ENCODE assay signal across 21 mouse cellular contexts in the genomic region with DNA sequence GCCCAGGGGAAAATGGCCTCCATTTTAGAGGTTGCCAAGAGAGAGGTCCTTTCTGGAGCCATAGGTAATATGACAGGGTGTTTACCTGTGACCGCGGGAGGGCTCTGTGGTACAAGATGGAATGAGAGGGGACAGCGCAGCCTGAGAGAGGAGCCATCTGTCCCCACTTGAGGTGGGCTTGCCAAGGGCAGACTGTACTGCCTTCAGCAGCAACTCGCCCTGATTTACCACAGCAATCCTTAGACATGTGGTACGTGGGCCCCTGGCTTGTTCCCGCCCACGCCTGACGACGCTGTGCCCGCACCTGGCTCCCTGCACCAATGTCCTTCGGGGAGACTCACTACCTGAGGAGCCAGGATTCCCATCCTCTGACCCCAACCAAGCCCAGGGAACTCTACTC. TPM values are rescaled to one million over a fixed set of nuclear protein-coding genes. Genes with fewer than 3 reads are reported as not detected.
A peak's percentile ranks its signal among the peaks of the same experiment; 100 is the strongest.
DNase-seq lines count a peak whose midpoint lies in the region; ATAC-seq and TF ChIP-seq lines count a peak whose summit lies in the region.
"Had no signal": no experiment of that assay in that cellular context is flagged by ENCODE, and none has a peak within 500 bp of the region (broad histone marks: within the 10 kb centered on the region; RNA-seq: fewer than 3 reads in every experiment).

No protein-coding gene starts in this region.

- peak overlapping the region; percentile 39 for H3K4me3 ChIP-seq in E14TG2a.4 (replicated peaks; ENCODE audit: low read length)
- peak overlapping the region; percentile 99 for H3K4me3 ChIP-seq in cerebellum, adult 2 months (replicated peaks; ENCODE audit: insufficient read depth, low read depth, low read length)
- peak overlapping the region; percentile 88; the same call in 1 of the 2 replicates for H3K4me3 ChIP-seq in cortical plate, adult 2 months (ENCODE audit: insufficient read depth, low read length)
- H3K4me3 ChIP-seq in midbrain, embryonic 13.5 days (replicated peaks): no peak overlapping the region
- no peak overlapping the region for H3K4me3 ChIP-seq in kidney, embryonic 16.5 days (ENCODE audit: low read length)
- H3K4me3 ChIP-seq: heart, adult 2 months; heart, embryonic 15.5 days; limb, embryonic 12.5 days; liver, embryonic 13.5 days; midbrain, embryonic 15.5 days had no signal

- H3K27ac ChIP-seq in cerebellum, adult 2 months (ENCODE audit: insufficient read depth, low read length): peak overlapping the region; percentile 100
- H3K27ac ChIP-seq in cortical plate, adult 2 months (ENCODE audit: insufficient read depth, low read length): peak overlapping the region; percentile 62
- no peak overlapping the region for H3K27ac ChIP-seq in midbrain, embryonic 13.5 days
- no peak overlapping the region for H3K27ac ChIP-seq in kidney, embryonic 16.5 days (ENCODE audit: low read length)
- H3K27ac ChIP-seq: heart, adult 2 months; heart, embryonic 15.5 days; hindbrain, postnatal 0 days; limb, embryonic 12.5 days; liver, embryonic 13.5 days; midbrain, embryonic 15.5 days had no signal

- 16% methylated on average over 11 of the region's 11 CpGs for WGBS in cerebellum, adult 2 months
- WGBS in midbrain, embryonic 13.5 days: 83% methylated on average over 11 of the region's 11 CpGs
- WGBS in kidney, embryonic 16.5 days: 80% methylated on average over 11 of the region's 11 CpGs

- no peak for ATAC-seq in midbrain, embryonic 13.5 days
- ATAC-seq in kidney, embryonic 16.5 days (ENCODE audit: low FRiP score, low TSS enrichment): no peak
- ATAC-seq: forebrain, postnatal 0 days; hindbrain, postnatal 0 days; midbrain, embryonic 15.5 days had no signal

- H3K9ac ChIP-seq in midbrain, embryonic 13.5 days (replicated peaks): no peak overlapping the region
- no peak overlapping the region for H3K9ac ChIP-seq in kidney, embryonic 16.5 days (replicated peaks; ENCODE audit: low read length)
- H3K9ac ChIP-seq: forebrain, postnatal 0 days; heart, embryonic 15.5 days; limb, embryonic 12.5 days; liver, embryonic 13.5 days; midbrain, embryonic 15.5 days had no signal

- DNase-seq in layer of hippocampus, adult 11-12 months (ENCODE audit: low spot score): peak; percentile 64
- DNase-seq in layer of hippocampus, postnatal 25 days (ENCODE audit: extremely low spot score in 1 of 2, low spot score in 1 of 2): no peak
- DNase-seq in cerebellum, adult 2 months: peak; percentile 79 to 83
- no peak for DNase-seq in adrenal gland, postnatal 25 days
- DNase-seq: forebrain, postnatal 0 days; gastrocnemius, postnatal 14 days; heart, adult 2 months; kidney, adult 18-20 months; liver, embryonic 13.5 days; thymus, postnatal 4 days had no signal

- TF ChIP-seq POLR2A in cerebellum, adult 2 months (IDR thresholded peaks at IDR 0.05; ENCODE audit: borderline replicate concordance, insufficient read depth, low read length): 0 out of 2 replicates have a peak, but pooled peaks have one; percentile 30
- TF ChIP-seq POLR2A in cortical plate, adult 2 months (IDR thresholded peaks at IDR 0.05; ENCODE audit: extremely low read depth, insufficient read depth, low read length): peak; percentile 29; the same call in 1 of the 2 replicates

- H3K9me3 ChIP-seq in E14TG2a.4 (ENCODE audit: low read length): no peaks in the 10 kb centered on the region
- H3K9me3 ChIP-seq in midbrain, embryonic 13.5 days: no peaks in the 10 kb centered on the region
- H3K9me3 ChIP-seq in kidney, embryonic 16.5 days (ENCODE audit: low read length): no peaks in the 10 kb centered on the region
- H3K9me3 ChIP-seq: heart, embryonic 15.5 days; limb, embryonic 12.5 days; liver, embryonic 13.5 days; midbrain, embryonic 15.5 days had no signal

- H3K27me3 ChIP-seq in E14TG2a.4 (ENCODE audit: insufficient read depth, low read length): peaks cover 48% of the 10 kb centered on the region
- no peaks in the 10 kb centered on the region for H3K27me3 ChIP-seq in cerebellum, adult 2 months (ENCODE audit: control insufficient read depth, insufficient read depth, low read length)
- H3K27me3 ChIP-seq in midbrain, embryonic 13.5 days: no peaks in the 10 kb centered on the region
- H3K27me3 ChIP-seq in kidney, embryonic 16.5 days (ENCODE audit: insufficient read depth, low read length): no peaks in the 10 kb centered on the region
- H3K27me3 ChIP-seq: limb, embryonic 12.5 days; midbrain, embryonic 15.5 days had no signal

- peaks cover 67% of the 10 kb centered on the region for H3K4me1 ChIP-seq in E14TG2a.4 (replicated peaks; ENCODE audit: low read depth, low read length)
- H3K4me1 ChIP-seq in cerebellum, adult 2 months (ENCODE audit: control insufficient read depth, insufficient read depth, low read length): peaks cover 53% of the 10 kb centered on the region
- H3K4me1 ChIP-seq in cortical plate, adult 2 months (ENCODE audit: control insufficient read depth, insufficient read depth, low read length): peaks cover 15% of the 10 kb centered on the region
- peaks cover 33% of the 10 kb centered on the region for H3K4me1 ChIP-seq in midbrain, embryonic 13.5 days (replicated peaks)
- peaks cover 16% of the 10 kb centered on the region for H3K4me1 ChIP-seq in kidney, embryonic 16.5 days (ENCODE audit: insufficient read depth, low read length)

- no peaks in the 10 kb centered on the region for H3K36me3 ChIP-seq in E14TG2a.4 (ENCODE audit: insufficient read depth, low read length)
- H3K36me3 ChIP-seq in midbrain, embryonic 13.5 days: no peaks in the 10 kb centered on the region
- no peaks in the 10 kb centered on the region for H3K36me3 ChIP-seq in kidney, embryonic 16.5 days (ENCODE audit: insufficient read depth, low read length)
- H3K36me3 ChIP-seq: heart, embryonic 15.5 days; liver, embryonic 13.5 days; midbrain, embryonic 15.5 days had no signal

- no peak for TF ChIP-seq CTCF in E14TG2a.4 (conservative IDR thresholded peaks at IDR 0.05; ENCODE audit: low read length)
- TF ChIP-seq CTCF in cerebellum, adult 2 months (IDR thresholded peaks at IDR 0.05; ENCODE audit: borderline replicate concordance, insufficient read depth, low read depth, low read length): 0 out of 2 replicates have a peak, but pooled peaks have one; percentile 1
- no peak for TF ChIP-seq CTCF in cortical plate, adult 2 months (IDR thresholded peaks at IDR 0.05; ENCODE audit: extremely low read depth, insufficient read depth, low read length)

- no peak overlapping the region for H3K4me2 ChIP-seq in midbrain, embryonic 13.5 days (replicated peaks)
- H3K4me2 ChIP-seq in kidney, embryonic 16.5 days (replicated peaks; ENCODE audit: low read depth, low read length): no peak overlapping the region
- H3K4me2 ChIP-seq: heart, embryonic 15.5 days; limb, embryonic 12.5 days; liver, embryonic 13.5 days; midbrain, embryonic 15.5 days had no signal

RNA-seq across cellular contexts. Expression of a gene that starts 3.8 kb away (rescaled TPM):
- total RNA-seq in layer of hippocampus, postnatal 25 days (2021): 10 to 100 TPM; 56.1 to 85.3 TPM
- 159 and 176 TPM in 2 replicates for polyA plus RNA-seq in cerebellum, adult 2 months (2012; rRNA removed)
- polyA plus RNA-seq in cortical plate, adult 2 months (2012; rRNA removed): 171 and 184 TPM in 2 replicates
- 85.5 and 107 TPM in 2 replicates for total RNA-seq in adrenal gland, postnatal 25 days (2021)
- polyA plus RNA-seq in midbrain, embryonic 13.5 days (2015; fragmentation: Nextera tagmentation; extraction: Ambion mirVana): 54.4 and 56.7 TPM in 2 replicates
- polyA plus RNA-seq in kidney, embryonic 16.5 days (2015; fragmentation: Nextera tagmentation; extraction: Ambion mirVana): 54.9 and 66.7 TPM in 2 replicates

RNA-seq across cellular contexts. Expression of a gene that starts 4.8 kb away (rescaled TPM):
- total RNA-seq in layer of hippocampus, postnatal 25 days (2021): 1,000 to 10,000 TPM; 1,309 to 1,323 TPM
- 1,410 and 1,576 TPM in 2 replicates for polyA plus RNA-seq in cerebellum, adult 2 months (2012; rRNA removed)
- polyA plus RNA-seq in cortical plate, adult 2 months (2012; rRNA removed): 1,325 and 1,395 TPM in 2 replicates
- total RNA-seq in adrenal gland, postnatal 25 days (2021): 13.1 and 20.4 TPM in 2 replicates
- 35.5 and 41.2 TPM in 2 replicates for polyA plus RNA-seq in midbrain, embryonic 13.5 days (2015; fragmentation: Nextera tagmentation; extraction: Ambion mirVana)
- polyA plus RNA-seq in kidney, embryonic 16.5 days (2015; fragmentation: Nextera tagmentation; extraction: Ambion mirVana): 5.4 TPM in 2 replicates
- total RNA-seq: hematopoietic stem cell, adult 5-6 weeks had no signal

RNA-seq across cellular contexts. Expression of a gene that starts 33.4 kb away (rescaled TPM):
- 100 to 1,000 TPM; 194 to 197 TPM for total RNA-seq in layer of hippocampus, postnatal 25 days (2021)
- 284 and 338 TPM in 2 replicates for polyA plus RNA-seq in cerebellum, adult 2 months (2012; rRNA removed)
- polyA plus RNA-seq in cortical plate, adult 2 months (2012; rRNA removed): 931 and 1,007 TPM in 2 replicates
- 173 and 191 TPM in 2 replicates for total RNA-seq in adrenal gland, postnatal 25 days (2021)
- 74.7 and 77.5 TPM in 2 replicates for polyA plus RNA-seq in midbrain, embryonic 13.5 days (2015; fragmentation: Nextera tagmentation; extraction: Ambion mirVana)
- polyA plus RNA-seq in kidney, embryonic 16.5 days (2015; fragmentation: Nextera tagmentation; extraction: Ambion mirVana): 50.1 and 51.6 TPM in 2 replicates

RNA-seq across cellular contexts. Expression of a gene that starts 39.7 kb away (rescaled TPM):
- under 1 TPM; 0.56 to 0.81 TPM for total RNA-seq in layer of hippocampus, postnatal 25 days (2021)
- polyA plus RNA-seq in cerebellum, adult 2 months (2012; rRNA removed): 0.48 and 1.0 TPM in 2 replicates
- 0.25 and 0.58 TPM in 2 replicates for polyA plus RNA-seq in cortical plate, adult 2 months (2012; rRNA removed)
- total RNA-seq in adrenal gland, postnatal 25 days (2021): 1.0 and 1.5 TPM in 2 replicates
- 0.35 and 0.37 TPM in 2 replicates for polyA plus RNA-seq in midbrain, embryonic 13.5 days (2015; fragmentation: Nextera tagmentation; extraction: Ambion mirVana)
- polyA plus RNA-seq in kidney, embryonic 16.5 days (2015; fragmentation: Nextera tagmentation; extraction: Ambion mirVana): 9.0 and 12.7 TPM in 2 replicates
- total RNA-seq: ES-E14 had no signal
- polyA plus RNA-seq: C2C12 had no signal

RNA-seq across cellular contexts. Expression of a gene that starts 47.4 kb away (rescaled TPM):
- total RNA-seq in layer of hippocampus, postnatal 25 days (2021): 10 to 100 TPM; 40.1 to 41.9 TPM
- 60.9 and 61.1 TPM in 2 replicates for polyA plus RNA-seq in cerebellum, adult 2 months (2012; rRNA removed)
- polyA plus RNA-seq in cortical plate, adult 2 months (2012; rRNA removed): 57.9 and 63.4 TPM in 2 replicates
- total RNA-seq in adrenal gland, postnatal 25 days (2021): 49.8 and 51.8 TPM in 2 replicates
- polyA plus RNA-seq in midbrain, embryonic 13.5 days (2015; fragmentation: Nextera tagmentation; extraction: Ambion mirVana): 35.5 and 37.6 TPM in 2 replicates
- 38.3 and 39.5 TPM in 2 replicates for polyA plus RNA-seq in kidney, embryonic 16.5 days (2015; fragmentation: Nextera tagmentation; extraction: Ambion mirVana)

Comparison
In these comparisons a context has a peak if more than half of its experiments do, and no peak if none do; other contexts are left out.
1. DNase-seq: peak in layer of hippocampus, adult 11-12 months (single experiment) and cerebellum, adult 2 months (2 of 2); none in layer of hippocampus, postnatal 25 days (0 of 2) and adrenal gland, postnatal 25 days (single experiment).
2. H3K4me3 ChIP-seq: peak in E14TG2a.4 (single experiment), cerebellum, adult 2 months (single experiment) and cortical plate, adult 2 months (single experiment); none in midbrain, embryonic 13.5 days (single experiment) and kidney, embryonic 16.5 days (single experiment).
3. H3K27ac ChIP-seq: peak in cerebellum, adult 2 months (single experiment) and cortical plate, adult 2 months (single experiment); none in midbrain, embryonic 13.5 days (single experiment) and kidney, embryonic 16.5 days (single experiment).
4. RNA of a gene that starts 4.8 kb away (polyA plus RNA-seq): 1,410 to 1,576 TPM in cerebellum, adult 2 months and 1,325 to 1,395 TPM in cortical plate, adult 2 months; 35.5 to 41.2 TPM in midbrain, embryonic 13.5 days and 5.4 TPM in kidney, embryonic 16.5 days; every median in the first group is over 10 times any median in the second.